Mouse (Mus musculus) telencephalon, adult 2 months (tissue): Measurements from ENCODE around the gene Txn1.

Experiments used
- DNase-seq: peaks from one replicate; pipeline ENCODE4 v3.0.0-alpha.2; 2011; ENCODE audit warnings: low read depth, low spot score

The Txn1 gene

GRCm38 (mm10) chr4:57942892-57943291, 13.3 kb downstream of the Txn1 start:
- no peak for DNase-seq

- DNase-seq, result no peak
Observed at GRCm38 (mm10) chr4:57940631-57941030, 15.6 kb downstream of the Txn1 start.

GRCm38 (mm10) chr4:57937292-57937691, 18.9 kb downstream of the Txn1 start:
- no peak for DNase-seq

DNA sequence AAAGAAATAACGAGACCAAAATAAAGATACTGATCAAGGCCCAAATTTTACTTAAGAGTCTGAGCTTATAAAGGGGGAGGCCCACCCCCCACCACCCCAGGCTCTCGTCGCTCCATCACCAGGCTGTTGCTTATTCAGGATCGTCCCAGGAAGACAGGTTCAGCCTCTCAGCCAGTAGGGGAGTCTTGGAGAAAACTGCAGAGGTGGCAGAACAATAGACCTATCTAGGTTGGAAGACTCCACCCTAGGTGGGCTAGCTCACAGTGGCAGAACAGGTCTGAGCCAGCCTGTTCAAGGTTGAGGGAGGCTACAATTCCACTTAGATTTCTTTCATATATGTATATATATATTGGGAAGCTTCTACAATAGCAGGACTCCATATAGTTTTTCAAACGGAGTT, 22.0 kb downstream of the Txn1 start:
- DNase-seq, result no peak

- DNase-seq, result no peak
Observed at GRCm38 (mm10) chr4:57930559-57931170, 25.5 kb downstream of the Txn1 start.

GRCm38 (mm10) chr4:57927464-57928205, 28.6 kb downstream of the Txn1 start:
- DNase-seq, result peak; percentile 21

DNA sequence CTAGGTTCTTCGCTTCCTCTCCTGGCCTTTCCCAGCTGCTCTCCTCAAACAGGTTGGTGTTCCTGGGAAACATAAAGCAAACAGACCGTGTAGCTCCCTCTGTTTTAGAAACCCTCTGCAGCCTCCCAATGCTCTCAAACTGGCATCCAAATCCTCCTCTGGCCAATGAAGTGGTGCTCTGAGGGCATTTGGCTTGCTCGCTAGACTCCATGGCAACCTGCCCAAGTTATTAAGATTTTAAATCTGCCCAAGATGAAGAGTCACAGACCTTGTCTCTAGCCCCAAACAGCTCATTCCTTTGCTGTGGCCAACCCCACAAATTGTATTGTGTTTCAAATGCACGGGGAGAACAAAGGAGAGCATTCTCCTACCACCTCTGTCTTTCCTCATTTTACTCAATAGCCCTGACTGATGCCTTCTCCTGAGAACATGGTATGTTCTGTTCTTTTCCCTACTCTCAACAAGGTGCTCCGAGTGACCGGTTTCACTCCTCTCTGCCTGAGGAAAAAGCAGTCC, 31.6 kb downstream of the Txn1 start:
- no peak for DNase-seq

GRCm38 (mm10) chr4:57922171-57922570, 34.0 kb downstream of the Txn1 start:
- DNase-seq, result no peak

GRCm38 (mm10) chr4:57920522-57920921, 35.7 kb downstream of the Txn1 start:
- no peak for DNase-seq

- DNase-seq, result no peak
Observed at GRCm38 (mm10) chr4:57919494-57920423, 36.5 kb downstream of the Txn1 start.

DNA sequence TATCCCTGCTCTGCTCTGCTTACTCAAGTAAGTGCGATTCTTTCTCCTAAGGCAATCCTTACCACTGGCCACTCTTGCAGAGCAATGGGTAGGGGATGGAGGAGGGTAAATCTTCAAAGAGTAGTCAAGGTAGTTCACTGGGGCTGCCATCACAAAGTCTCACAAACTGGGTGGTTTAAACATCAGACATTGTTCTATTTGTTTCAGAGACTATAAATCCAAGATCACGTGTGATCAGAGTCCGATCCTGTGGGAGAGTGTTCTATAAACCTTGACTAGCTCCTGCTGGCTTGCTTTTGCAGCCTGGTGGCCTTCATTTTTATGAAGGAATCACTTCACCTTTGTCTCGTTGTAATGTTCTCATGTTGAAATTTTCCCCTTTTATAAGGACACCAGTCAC, 39.5 kb downstream of the Txn1 start:
- DNase-seq, result no peak

DNA sequence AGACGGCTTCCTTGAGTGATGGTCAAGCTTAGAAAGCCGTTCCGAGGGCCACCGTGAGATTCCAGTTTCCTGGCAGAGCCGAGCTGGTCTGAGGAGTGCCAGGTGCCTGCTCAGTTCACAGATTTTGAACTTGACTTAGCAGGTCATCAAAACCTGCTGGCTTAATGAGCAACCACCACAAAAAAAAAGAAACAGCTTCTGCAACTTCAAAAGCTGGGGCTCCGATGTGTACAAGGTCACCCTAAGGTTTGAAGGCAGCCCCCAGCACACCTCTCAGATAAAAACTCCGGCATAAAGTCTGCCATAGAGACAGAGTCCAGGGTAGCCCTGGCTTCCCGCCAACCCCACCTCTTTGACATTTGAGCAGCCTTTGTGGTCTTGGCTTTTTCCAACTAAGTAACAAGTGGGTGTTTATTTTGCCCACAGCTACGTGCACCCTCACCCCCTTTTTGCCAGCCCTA, 40.0 kb downstream of the Txn1 start, which contains the start of gene D630039A03Rik:
TSS of gene D630039A03Rik (minus strand) at position 97 of the 461 bp plus-strand sequence.
- DNase-seq, result no peak

DNA sequence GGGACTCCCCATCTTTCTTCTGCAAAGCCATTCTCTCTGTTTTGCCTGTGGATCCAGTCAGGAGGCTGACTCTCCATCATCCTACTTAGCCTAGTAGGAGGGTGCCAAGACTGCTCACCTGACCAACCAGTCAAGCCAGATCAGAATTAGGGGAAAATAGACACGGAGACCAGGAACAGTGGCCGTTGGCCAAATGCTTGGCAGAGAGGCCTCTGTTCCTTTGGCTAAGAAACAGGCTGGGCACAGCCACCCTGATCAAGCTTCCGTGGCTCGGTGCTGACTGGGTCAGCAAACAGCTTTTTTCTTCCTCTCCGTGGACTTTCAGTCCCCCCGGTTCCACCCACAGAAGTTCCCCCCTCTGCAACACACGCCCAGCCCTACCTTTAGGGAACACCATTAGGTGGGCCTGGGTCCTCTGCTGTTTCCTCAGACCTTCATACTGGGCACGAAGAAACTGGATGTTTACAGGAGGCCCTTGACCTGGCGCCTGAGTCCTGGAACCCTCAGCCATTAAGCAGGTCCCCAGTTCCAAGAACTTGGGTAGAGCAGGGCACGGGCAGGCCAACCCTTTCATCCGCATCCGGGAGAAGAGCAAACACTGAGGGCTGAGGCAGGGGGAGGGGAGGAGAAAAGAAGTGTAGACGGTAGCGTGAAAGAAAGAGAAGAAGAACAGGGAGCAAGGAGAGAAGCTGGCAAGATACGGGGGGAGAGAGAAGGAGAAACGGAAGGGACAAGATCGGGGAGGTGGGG, 40.8 kb downstream of the Txn1 start:
- DNase-seq, result no peak

DNA sequence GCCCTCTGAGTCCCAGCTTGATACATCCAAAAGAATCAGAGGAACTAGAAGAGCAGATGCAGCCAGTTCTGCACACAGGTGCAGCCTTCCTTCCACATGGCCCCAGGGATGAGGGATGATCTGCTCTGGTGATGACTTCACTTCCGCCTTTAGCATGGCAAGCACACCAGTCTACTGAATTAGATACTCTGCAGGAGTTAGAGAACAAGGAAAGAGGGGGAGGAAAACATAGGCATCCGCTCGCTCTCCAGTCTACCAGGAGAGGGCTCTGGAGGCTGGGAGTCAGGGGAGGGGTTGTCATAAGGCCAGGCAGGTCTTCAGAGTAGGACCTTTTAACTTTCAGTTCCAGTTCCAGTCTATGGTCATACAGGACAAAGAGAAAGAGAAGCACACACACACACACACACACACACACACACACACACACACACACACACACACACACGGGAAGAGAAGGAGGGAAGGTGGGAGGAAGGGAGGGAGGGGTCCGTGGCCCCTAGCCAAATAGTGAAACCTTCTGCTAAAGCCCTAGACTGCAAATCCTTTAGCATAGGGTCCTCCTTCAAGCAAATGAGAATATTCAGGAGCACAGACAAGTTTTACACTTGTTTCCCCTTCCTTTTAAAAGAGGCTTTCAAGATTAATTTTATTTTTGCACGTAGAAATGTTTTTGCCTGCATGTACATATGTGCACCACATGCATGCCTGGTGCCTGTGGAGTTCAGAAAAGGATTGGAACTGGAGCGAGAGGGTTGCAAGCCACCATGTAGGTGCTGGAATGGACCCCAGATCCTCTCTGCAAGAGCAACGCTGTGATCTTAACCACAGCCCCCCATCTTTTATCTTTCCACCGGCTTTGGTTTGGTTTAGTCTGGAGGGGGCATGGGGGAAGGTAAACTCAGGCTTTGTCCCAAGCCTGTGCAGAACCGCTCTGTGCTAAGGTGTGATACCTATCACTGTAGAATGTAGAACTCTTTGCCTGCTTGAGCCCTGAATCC, 41.7 kb downstream of the Txn1 start:
- DNase-seq, result no peak

- no peak for DNase-seq
Observed at GRCm38 (mm10) chr4:57913021-57913420, 43.2 kb downstream of the Txn1 start.

GRCm38 (mm10) chr4:57908860-57909259, 47.4 kb downstream of the Txn1 start:
- DNase-seq, result no peak

GRCm38 (mm10) chr4:57906708-57907107, 49.5 kb downstream of the Txn1 start:
- no peak for DNase-seq

- DNase-seq, result no peak
Observed at GRCm38 (mm10) chr4:57904638-57905037, 51.6 kb downstream of the Txn1 start.

GRCm38 (mm10) chr4:57904211-57904610, 52.0 kb downstream of the Txn1 start:
- no peak for DNase-seq

GRCm38 (mm10) chr4:57902619-57903018, 53.6 kb downstream of the Txn1 start:
- DNase-seq, result no peak
